In genomic region chr13:112987532-112987943, GRCm38 (mm10) we compare ENCODE assay signal across 8 mouse cellular contexts. TPM values are rescaled to one million over a fixed set of nuclear protein-coding genes. Genes with fewer than 3 reads are reported as not detected.
DNase-seq lines count a peak whose midpoint lies in the region; ATAC-seq and TF ChIP-seq lines count a peak whose summit lies in the region.

Gene Ccno (plus strand): TSS chr13:112987802.

- peaks cover 43% of the 10 kb centered on the region for H3K27me3 ChIP-seq in hindbrain, embryonic 16.5 days (replicated peaks; ENCODE audit: control insufficient read depth, insufficient read depth, low read length)

- H3K36me3 ChIP-seq in hindbrain, embryonic 16.5 days (ENCODE audit: control insufficient read depth, insufficient read depth, low read length) = no peaks in the 10 kb centered on the region

- H3K4me3 ChIP-seq in gastrocnemius, adult 2 months = peak within 1 kb of the TSS; percentile 79
- H3K4me3 ChIP-seq in hindbrain, embryonic 16.5 days (ENCODE audit: low read length) = peak within 1 kb of the TSS; percentile 59

- peaks cover 26% of the 10 kb centered on the region for H3K4me1 ChIP-seq in hindbrain, embryonic 16.5 days (ENCODE audit: control insufficient read depth, insufficient read depth, low read depth, low read length)

- no peaks in the 10 kb centered on the region for H3K9me3 ChIP-seq in hindbrain, embryonic 16.5 days (ENCODE audit: control insufficient read depth, low read length)

- WGBS in hindbrain, embryonic 16.5 days = 0% methylated on average over 37 of the region's 47 CpGs

- peak within 1 kb of the TSS; percentile 59 for H3K9ac ChIP-seq in hindbrain, embryonic 16.5 days (ENCODE audit: low read depth, low read length)

- TF ChIP-seq CTCF in gastrocnemius, adult 2 months (IDR thresholded peaks at IDR 0.05) = no peak

- intact Hi-C loops in gastrocnemius, adult 2 months (cut with DNase I) = loop anchor here (5.0 kb wide), 1 partner anchor 50 kb away; the partner anchor contains the start of gene Cdc20b

- H3K4me2 ChIP-seq in hindbrain, embryonic 16.5 days (ENCODE audit: low read length) = peak within 1 kb of the TSS; percentile 90

- peak; percentile 90 for ATAC-seq in common myeloid progenitor, adult 5-6 weeks (replicated peaks; ENCODE audit: low read depth, poor library complexity, severe bottlenecking)
- peak; percentile 97 for ATAC-seq in hindbrain, embryonic 16.5 days

- peak; percentile 98 for DNase-seq in ZHBTc4 (ENCODE audit: low read depth, low spot score)
- peak; percentile 94 for DNase-seq in gastrocnemius, adult 2 months
- peak; percentile 90 to 91 for DNase-seq in left cerebral cortex, adult 18-20 months (ENCODE audit: low spot score in 2 of 2)
- peak; percentile 95 to 98 for DNase-seq in lung, postnatal 4 days
- peak; percentile 94 for DNase-seq in right cerebral cortex, adult 18-20 months
- DNase-seq in urinary bladder, adult 2 months (ENCODE audit: low spot score) = peak; percentile 93

- H3K27ac ChIP-seq in gastrocnemius, adult 2 months = no peak within 1 kb of the TSS; the same call in 1 of the 2 replicates
- no peak within 1 kb of the TSS for H3K27ac ChIP-seq in hindbrain, embryonic 16.5 days (ENCODE audit: low read depth, low read length)

RNA-seq across cellular contexts. Expression of gene Ccno, which starts in this region (rescaled TPM):
- total RNA-seq in common myeloid progenitor, adult 5-6 weeks (2017) = not detected in 2 replicates
- total RNA-seq in gastrocnemius, adult 2 months (2021) = not detected
- 0.98 and 1.2 TPM in 2 replicates for polyA plus RNA-seq in hindbrain, embryonic 16.5 days (2015; fragmentation: Nextera tagmentation; extraction: Ambion mirVana)
- total RNA-seq in left cerebral cortex, adult 18-20 months (2021) = 1 to 10 TPM; 1.4 to 1.9 TPM
- 0.57 and 0.67 TPM in 2 replicates for polyA plus RNA-seq in urinary bladder, adult 2 months (2012; rRNA removed)

Comparison
In these comparisons a context has a peak if more than half of its experiments do, and no peak if none do; other contexts are left out.
1. Peak in ATAC-seq in common myeloid progenitor, adult 5-6 weeks; RNA of the gene not detected or under 1 TPM.
2. Peak in DNase-seq and H3K4me3 ChIP-seq in gastrocnemius, adult 2 months; RNA of the gene not detected or under 1 TPM.
3. Peak in DNase-seq in urinary bladder, adult 2 months; RNA of the gene not detected or under 1 TPM.